Mouse (Mus musculus) stomach, postnatal 0 days (tissue): ENCODE measurements around the gene Calml4. TPM values are rescaled to one million over a fixed set of nuclear protein-coding genes. Genes with fewer than 3 reads are reported as not detected.

Experiments
- ATAC-seq: fragments of 200-750 bp; cut with Nextera tagmentation; 2 replicates; pipeline ENCODE4 v1.8.0; 2017; ENCODE audit not compliant: low FRiP score, low TSS enrichment
- DNase-seq: peaks from one replicate; pipeline ENCODE4 v3.0.0-alpha.2; 2016; ENCODE audit warnings: low spot score
- H3K27ac ChIP-seq: fragments of 300-500 bp; sonication (generic); replicated peaks from 2 replicates; pipeline ENCODE4 v1.5.1; 2014; ENCODE audit warnings: mild to moderate bottlenecking, control low read depth
- H3K27me3 ChIP-seq: fragments of 300-500 bp; sonication (generic); 2 replicates; pipeline ENCODE4 v1.6.1; 2014; ENCODE audit warnings: low read length; ENCODE audit not compliant: control insufficient read depth, insufficient read depth
- H3K36me3 ChIP-seq: fragments of 300-500 bp; sonication (generic); 2 replicates; pipeline ENCODE4 v1.6.1; 2014; ENCODE audit warnings: low read length, mixed read lengths; ENCODE audit not compliant: control insufficient read depth, insufficient read depth
- H3K4me1 ChIP-seq: fragments of 300-500 bp; sonication (generic); replicated peaks from 2 replicates; pipeline ENCODE4 v1.6.1; 2014; ENCODE audit warnings: antibody characterized with exemption; ENCODE audit not compliant: control insufficient read depth, insufficient read depth
- H3K4me2 ChIP-seq: fragments of 300-500 bp; sonication (generic); replicated peaks from 2 replicates; pipeline ENCODE4 v1.6.1; 2014; ENCODE audit warnings: low read depth, mild to moderate bottlenecking, control low read depth, moderate library complexity
- H3K4me3 ChIP-seq: fragments of 300-500 bp; sonication (generic); 2 replicates; pipeline ENCODE4 v1.5.1; 2014; ENCODE audit warnings: low read depth, low read length, control low read depth
- H3K9ac ChIP-seq: fragments of 300-500 bp; sonication (generic); 2 replicates; pipeline ENCODE4 v1.6.1; 2014; ENCODE audit warnings: mild to moderate bottlenecking, low read length, control low read depth, mixed read lengths
- H3K9me3 ChIP-seq: fragments of 300-500 bp; sonication (generic); 2 replicates; pipeline ENCODE4 v1.6.1; 2016; ENCODE audit warnings: low read length; ENCODE audit not compliant: control insufficient read depth
- CTCF ChIP-seq: IDR thresholded peaks from 2 replicates; pipeline ENCODE4 v1.5.1; 2016; ENCODE audit warnings: antibody characterized with exemption, low read depth, mild to moderate bottlenecking, moderate library complexity
- EP300 ChIP-seq: optimal IDR thresholded peaks from 2 replicates; pipeline ENCODE3; 2016; ENCODE audit warnings: antibody characterized with exemption
- WGBS: fragments of 180-500 bp; shearing (Covaris S2); extraction: QIAGEN DNeasy Blood & Tissue Kit; methylation state at CpG from one replicate; pipeline ENCODE4 v1.1.7; 2014; 5-methylcytosine and 5-hydroxymethylcytosine counted together
- polyA plus RNA-seq: library from polyadenylated mRNA; unstranded; fragments of >200 nt; fragmentation: Nextera tagmentation; extraction: Ambion mirVana; gene quantifications from 2 replicates; pipeline ENCODE4 v1.2.1, GENCODE M21; 2015

Gene Calml4
- polyA plus RNA-seq, 1 experiment from 2014 or later = 21.6 TPM

DNA sequence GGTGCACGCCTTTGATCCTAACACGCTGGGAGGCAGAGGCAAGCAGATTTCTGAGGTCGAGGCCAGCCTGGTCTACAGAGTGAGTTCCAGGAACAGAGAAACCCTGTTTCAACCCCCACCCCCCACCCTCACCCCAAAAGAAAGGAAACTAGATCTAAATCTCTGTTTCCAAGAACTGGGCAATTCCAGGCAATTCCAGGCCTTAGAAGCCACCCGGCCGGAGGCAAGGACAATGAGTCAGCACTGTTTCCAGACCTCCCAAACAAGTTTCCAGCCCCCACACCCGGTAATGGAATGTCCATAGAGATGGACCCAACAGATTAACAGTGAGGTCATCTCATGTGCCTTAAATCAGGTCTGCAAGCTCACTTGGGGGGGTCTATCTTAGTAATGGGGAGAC is 28.0 kb upstream of the Calml4 start:
- ATAC-seq (no peak), DNase-seq (no peak)
- Histone ChIP-seq H3K9ac (no peak overlapping the region), H3K36me3 (no peaks in the 10 kb centered on the region), H3K27ac (no peak overlapping the region), H3K27me3 (no peaks in the 10 kb centered on the region), H3K9me3 (no peaks in the 10 kb centered on the region), H3K4me3 (no peak overlapping the region), H3K4me2 (no peak overlapping the region), H3K4me1 (no peaks in the 10 kb centered on the region)
- TF ChIP-seq CTCF (no peak), EP300 (no peak)
- 66% methylated on average over 6 of the region's 6 CpGs for WGBS

DNA sequence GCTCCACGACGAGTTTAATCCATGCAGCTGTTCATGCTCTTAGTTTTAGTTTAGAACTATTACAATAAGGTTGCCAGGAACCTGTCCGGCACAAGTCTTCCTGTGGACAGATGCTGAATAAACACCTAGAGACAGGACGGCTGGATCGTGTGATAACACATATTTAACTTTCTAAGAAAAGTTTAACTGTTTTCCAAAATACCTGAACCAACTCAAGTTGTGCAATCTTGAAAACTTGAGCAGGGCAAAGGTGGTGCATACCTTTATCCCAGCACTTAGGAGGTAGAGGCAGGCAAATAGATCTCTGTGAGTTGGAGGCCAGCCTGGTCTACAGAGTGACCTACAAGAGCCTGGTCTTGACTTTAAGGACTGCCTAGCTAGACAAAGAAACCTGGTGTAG is 23.0 kb upstream of the Calml4 start:
- no peak for ATAC-seq
- TF ChIP-seq CTCF (no peak), EP300 (no peak)
- WGBS = 38% methylated on average over 5 of the region's 5 CpGs

DNA sequence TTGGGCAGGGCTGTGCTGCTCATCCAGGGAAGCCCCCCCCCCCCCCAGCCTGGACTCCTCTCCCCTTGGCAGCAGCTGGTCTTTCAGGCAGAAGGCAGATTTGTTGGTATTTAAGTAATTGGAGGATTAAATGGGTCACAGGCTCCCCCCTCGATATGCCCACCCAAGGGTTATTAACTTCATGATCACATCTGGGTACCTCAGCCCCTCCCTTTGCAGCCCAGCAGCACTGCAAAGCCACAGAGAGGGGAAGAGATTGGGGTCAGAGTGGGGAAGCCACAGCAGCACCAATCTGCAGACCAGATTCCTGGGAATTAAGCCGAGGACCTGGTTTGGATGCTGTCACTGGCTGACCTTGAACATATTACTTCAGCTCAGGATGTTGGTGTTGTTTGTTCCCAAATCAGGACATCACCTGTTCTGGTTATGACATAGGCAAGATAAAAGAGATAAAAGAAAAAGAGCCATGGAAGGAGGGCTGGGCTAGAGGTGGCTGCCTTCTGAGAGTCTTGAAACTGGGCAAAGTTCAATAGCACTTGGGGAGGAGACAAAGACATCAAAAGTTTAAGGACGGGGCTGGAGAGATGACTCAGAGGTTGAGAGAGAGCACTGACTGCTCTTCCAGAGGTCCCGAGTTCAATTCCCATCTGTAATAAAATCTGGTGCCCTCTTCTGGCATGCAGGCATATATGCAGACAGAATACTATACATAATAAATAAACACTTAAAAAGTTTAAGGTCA is 22.0 kb upstream of the Calml4 start:
- no peak overlapping the region for H3K4me2 ChIP-seq
- H3K9ac ChIP-seq = no peak overlapping the region
- 0 out of 2 replicates have a peak, but pooled peaks cover 3% of the 10 kb centered on the region for H3K4me1 ChIP-seq
- DNase-seq (no peak), ATAC-seq (no peak)
- H3K9me3 ChIP-seq = no peaks in the 10 kb centered on the region
- no peaks in the 10 kb centered on the region for H3K27me3 ChIP-seq
- no peaks in the 10 kb centered on the region for H3K36me3 ChIP-seq
- H3K27ac ChIP-seq = no peak overlapping the region
- H3K4me3 ChIP-seq = no peak overlapping the region
- TF ChIP-seq CTCF (no peak), EP300 (no peak)
- WGBS = 55% methylated on average over 4 of the region's 4 CpGs

More for the DNA sequence above, 23.0 kb upstream of the Calml4 start:
- 0 out of 2 replicates have a peak, but pooled peaks cover 3% of the 10 kb centered on the region for H3K4me1 ChIP-seq
- H3K4me3 ChIP-seq = no peak overlapping the region
- H3K4me2 ChIP-seq = no peak overlapping the region
- H3K27me3 ChIP-seq = no peaks in the 10 kb centered on the region
- H3K27ac ChIP-seq = no peak overlapping the region
- no peak for DNase-seq
- no peaks in the 10 kb centered on the region for H3K36me3 ChIP-seq
- no peaks in the 10 kb centered on the region for H3K9me3 ChIP-seq
- no peak overlapping the region for H3K9ac ChIP-seq

DNA sequence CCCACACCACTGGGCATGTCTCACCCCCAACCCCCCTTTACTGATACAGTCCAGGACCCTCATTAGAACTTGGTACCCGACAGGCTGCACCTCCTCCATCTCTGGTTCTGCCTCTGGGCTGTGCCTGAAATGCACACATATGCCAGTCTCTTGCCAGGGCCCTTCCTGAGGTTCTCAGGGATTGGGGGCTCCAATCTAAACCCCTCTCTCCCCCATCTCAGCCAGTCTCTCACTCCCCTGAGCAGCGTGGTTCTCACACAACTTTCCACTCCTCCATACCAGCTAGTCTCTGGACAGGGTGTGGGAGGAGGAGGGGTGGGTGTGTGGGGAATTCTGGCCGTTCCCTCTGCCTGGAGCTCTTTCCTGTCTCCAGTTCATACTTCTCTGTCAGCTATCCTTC is 20.3 kb upstream of the Calml4 start:
- WGBS = 46% methylated on average over 3 of the region's 3 CpGs
- DNase-seq (no peak), ATAC-seq (no peak)
- Histone ChIP-seq H3K36me3 (no peaks in the 10 kb centered on the region), H3K4me2 (no peak overlapping the region), H3K27ac (peak overlapping the region; percentile 41; the same call in 1 of the 2 replicates), H3K9ac (no peak overlapping the region), H3K4me3 (no peak overlapping the region), H3K4me1 (0 out of 2 replicates have a peak, but pooled peaks cover 3% of the 10 kb centered on the region), H3K9me3 (no peaks in the 10 kb centered on the region), H3K27me3 (no peaks in the 10 kb centered on the region)
- TF ChIP-seq CTCF (no peak), EP300 (no peak)

DNA sequence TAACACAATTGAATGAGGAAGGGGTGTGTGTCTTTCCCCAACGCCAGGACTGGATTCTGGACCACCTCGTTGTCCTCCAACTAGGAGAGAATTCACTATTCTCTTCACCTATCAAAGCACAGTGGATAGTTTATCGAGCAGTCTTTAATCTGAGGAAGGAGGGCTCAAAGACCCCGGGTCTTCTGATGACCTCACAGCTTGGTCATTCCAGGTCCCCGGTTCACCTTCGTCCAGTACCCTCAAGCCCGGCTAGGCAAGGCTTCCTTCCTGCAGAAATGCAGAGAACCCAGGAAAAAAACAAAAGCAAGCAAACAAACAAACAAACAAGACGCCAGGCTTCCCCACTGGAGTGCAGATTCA is 19.8 kb upstream of the Calml4 start:
- 0 out of 2 replicates have a peak, but pooled peaks cover 3% of the 10 kb centered on the region for H3K4me1 ChIP-seq
- H3K27me3 ChIP-seq = no peaks in the 10 kb centered on the region
- TF ChIP-seq EP300 (no peak), CTCF (no peak)
- 9% methylated on average over 8 of the region's 8 CpGs for WGBS
- no peaks in the 10 kb centered on the region for H3K9me3 ChIP-seq
- no peaks in the 10 kb centered on the region for H3K36me3 ChIP-seq
- no peak for ATAC-seq
- H3K27ac ChIP-seq = peak overlapping the region; percentile 41; the same call in 1 of the 2 replicates
- DNase-seq = no peak
- no peak overlapping the region; the same call in 1 of the 2 replicates for H3K9ac ChIP-seq
- H3K4me2 ChIP-seq = peak overlapping the region; percentile 78
- peak overlapping the region; percentile 77 for H3K4me3 ChIP-seq

DNA sequence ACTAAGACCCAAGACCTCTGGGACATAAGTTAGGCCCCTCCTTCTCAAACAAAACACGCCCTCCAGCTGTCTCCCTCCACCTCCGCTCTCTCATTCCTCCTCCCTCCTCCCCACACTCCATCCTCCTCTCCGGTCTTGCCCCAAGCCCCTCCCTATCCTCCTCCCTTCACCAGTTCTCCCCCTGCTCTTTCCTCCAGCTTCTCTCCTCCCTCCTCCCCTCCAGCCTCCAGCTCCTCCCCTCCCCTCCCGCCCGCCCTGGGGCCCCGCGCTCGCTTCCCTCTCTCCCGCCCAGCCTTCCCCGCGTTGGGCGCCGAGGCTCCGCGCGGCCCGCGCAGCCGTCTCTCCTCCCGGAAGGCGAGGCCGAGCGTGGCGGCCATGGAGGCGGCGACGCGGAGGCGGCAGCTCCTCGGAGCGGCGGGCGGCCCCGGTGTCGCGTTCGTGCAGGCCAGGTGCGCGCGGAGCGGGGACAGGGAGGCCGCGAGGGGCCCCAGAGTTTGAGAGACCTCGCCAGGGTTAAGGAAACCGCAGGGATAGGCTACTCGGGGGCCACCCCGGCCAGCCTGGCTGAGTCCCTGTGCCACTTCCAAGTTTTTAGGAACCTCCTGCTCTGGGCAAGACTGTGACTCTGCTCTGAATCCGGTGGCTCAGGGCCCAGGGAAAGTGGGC is 19.2 kb upstream of the Calml4 start, which contains the start of gene Cln6:
TSS of gene Cln6 (plus strand) at position 280 of the 666 bp plus-strand sequence.
- DNase-seq (peak; percentile 85), ATAC-seq (peak; percentile 91)
- Histone ChIP-seq H3K27ac (peak within 1 kb of the TSS; percentile 92), H3K36me3 (no peaks in the 10 kb centered on the region), H3K9me3 (no peaks in the 10 kb centered on the region), H3K4me1 (0 out of 2 replicates have a peak, but pooled peaks cover 3% of the 10 kb centered on the region), H3K9ac (peak within 1 kb of the TSS; percentile 81), H3K4me3 (peak within 1 kb of the TSS; percentile 77), H3K4me2 (peak within 1 kb of the TSS; percentile 78), H3K27me3 (no peaks in the 10 kb centered on the region)
- 2% methylated on average over 20 of the region's 48 CpGs for WGBS
- no peak for TF ChIP-seq CTCF
- TF ChIP-seq EP300 = no peak
